Mouse (Mus musculus) cortical plate, adult 2 months (tissue): ENCODE results near the gene Bcam.

Experiments used
- CTCF ChIP-seq: fragments of 200-500 bp; IDR thresholded peaks from 2 replicates; pipeline ENCODE4 v1.5.1; 2011; ENCODE audit warnings: mild to moderate bottlenecking, control low read depth, low read length; ENCODE audit not compliant: insufficient read depth; ENCODE audit errors: extremely low read depth
- POLR2A ChIP-seq: fragments of 200-500 bp; IDR thresholded peaks from 2 replicates; pipeline ENCODE4 v1.6.1; 2011; ENCODE audit warnings: mild to moderate bottlenecking, low read length, control low read depth; ENCODE audit not compliant: insufficient read depth; ENCODE audit errors: extremely low read depth

DNA sequence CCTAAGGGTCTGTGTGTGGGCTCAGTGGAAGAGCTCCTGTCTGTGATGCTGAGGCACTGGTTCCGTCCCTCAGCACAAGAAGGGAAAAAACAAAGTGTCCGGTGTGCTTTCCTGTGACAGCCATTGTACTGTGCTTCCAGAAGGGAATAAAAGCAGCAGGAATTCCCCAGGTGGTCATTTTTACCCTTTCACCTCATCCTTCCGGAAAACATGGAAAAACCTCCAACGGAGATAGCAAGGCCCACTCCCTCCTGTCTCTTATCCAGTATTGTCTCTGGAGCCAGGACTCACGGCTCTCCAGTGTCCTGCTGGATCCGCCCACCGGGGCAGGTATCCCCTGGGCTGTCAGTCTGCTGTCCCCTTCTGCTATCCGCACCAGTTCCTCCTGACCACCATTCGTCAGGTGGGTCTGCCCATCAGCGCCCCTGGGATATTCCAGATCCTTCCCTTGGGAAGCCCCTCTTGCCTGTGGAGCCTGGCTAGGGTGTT lies 36.6 kb downstream of the Bcam start:
- no peak for TF ChIP-seq CTCF
- no peak for TF ChIP-seq POLR2A
